Mouse (Mus musculus): ENCODE measurements around the gene Kifc1.
"Not testable (repeated sequence)": the region's sequence is repeated elsewhere in the genome, so short reads cannot be mapped to it uniquely, and the experiment has no call there.

GRCm38 (mm10) chr17:33875797-33876196 lies 14.7 kb downstream of the Kifc1 start:
- TF ChIP-seq POLR2A (IDR thresholded peaks at IDR 0.05; ENCODE audit: borderline replicate concordance, insufficient read depth, low read length); CTCF (IDR thresholded peaks at IDR 0.05; ENCODE audit: borderline replicate concordance, insufficient read depth, low read depth, low read length): not testable (repeated sequence)

Data from cerebellum, adult 2 months (tissue).